Mouse (Mus musculus) lung, postnatal 0 days (tissue): ENCODE data around the gene Fcer1g. TPM values are rescaled to one million over a fixed set of nuclear protein-coding genes. Genes with fewer than 3 reads are reported as not detected.
A peak's percentile ranks its signal among the peaks of the same experiment; 100 is the strongest.

ENCODE experiments used
- ATAC-seq: fragments of 200-750 bp; cut with Nextera tagmentation; 2 replicates; pipeline ENCODE4 v1.8.0; 2017; ENCODE audit warnings: moderate library complexity
- DNase-seq: peaks from one replicate; pipeline ENCODE4 v3.0.0-alpha.2; 2016; ENCODE audit warnings: low spot score
- H3K27ac ChIP-seq: fragments of 300-500 bp; sonication (generic); 2 replicates; pipeline ENCODE4 v1.5.1; 2014; ENCODE audit warnings: antibody characterized with exemption, mild to moderate bottlenecking, low read length, mixed read lengths
- H3K27me3 ChIP-seq: fragments of 300-500 bp; sonication (generic); replicated peaks from 2 replicates; pipeline ENCODE4 v1.6.1; 2014; ENCODE audit warnings: low read length, mixed read lengths; ENCODE audit not compliant: insufficient read depth
- H3K36me3 ChIP-seq: fragments of 300-500 bp; sonication (generic); 2 replicates; pipeline ENCODE4 v1.6.1; 2014; ENCODE audit warnings: low read length, mixed read lengths; ENCODE audit not compliant: insufficient read depth
- H3K4me1 ChIP-seq: fragments of 300-500 bp; sonication (generic); 2 replicates; pipeline ENCODE4 v1.6.1; 2014; ENCODE audit warnings: antibody characterized with exemption, low read depth, low read length, mixed read lengths; ENCODE audit not compliant: insufficient read depth
- H3K4me2 ChIP-seq: fragments of 300-500 bp; sonication (generic); replicated peaks from 2 replicates; pipeline ENCODE4 v1.6.1; 2014; ENCODE audit warnings: low read depth, mild to moderate bottlenecking, low read length, moderate library complexity, mixed read lengths
- H3K4me3 ChIP-seq: fragments of 300-500 bp; sonication (generic); 2 replicates; pipeline ENCODE4 v1.5.1; 2014; ENCODE audit warnings: low read depth, low read length
- H3K9ac ChIP-seq: fragments of 300-500 bp; sonication (generic); replicated peaks from 2 replicates; pipeline ENCODE4 v1.6.1; 2014; ENCODE audit warnings: low read depth, mild to moderate bottlenecking
- H3K9me3 ChIP-seq: fragments of 300-500 bp; sonication (generic); 2 replicates; pipeline ENCODE4 v1.6.1; 2016; ENCODE audit warnings: low read length, mixed read lengths
- CTCF ChIP-seq: IDR thresholded peaks from 2 replicates; pipeline ENCODE4 v1.5.1; 2016; ENCODE audit warnings: antibody characterized with exemption, mild to moderate bottlenecking
- EP300 ChIP-seq: IDR thresholded peaks from 2 replicates; pipeline ENCODE4 v1.6.1; 2016; ENCODE audit warnings: antibody characterized with exemption, mild to moderate bottlenecking, control low read depth
- WGBS: fragments of 180-500 bp; shearing (Covaris S2); extraction: QIAGEN DNeasy Blood & Tissue Kit; methylation state at CpG from one replicate; pipeline ENCODE4 v1.1.7; 2014; 5-methylcytosine and 5-hydroxymethylcytosine counted together
- polyA plus RNA-seq: library from polyadenylated mRNA; unstranded; fragments of >200 nt; fragmentation: Nextera tagmentation; extraction: Ambion mirVana; gene quantifications from 2 replicates; pipeline ENCODE4 v1.2.1, GENCODE M21; 2015

Fcer1g gene
- polyA plus RNA-seq, 1 experiment from 2014 or later = 130 TPM

DNA sequence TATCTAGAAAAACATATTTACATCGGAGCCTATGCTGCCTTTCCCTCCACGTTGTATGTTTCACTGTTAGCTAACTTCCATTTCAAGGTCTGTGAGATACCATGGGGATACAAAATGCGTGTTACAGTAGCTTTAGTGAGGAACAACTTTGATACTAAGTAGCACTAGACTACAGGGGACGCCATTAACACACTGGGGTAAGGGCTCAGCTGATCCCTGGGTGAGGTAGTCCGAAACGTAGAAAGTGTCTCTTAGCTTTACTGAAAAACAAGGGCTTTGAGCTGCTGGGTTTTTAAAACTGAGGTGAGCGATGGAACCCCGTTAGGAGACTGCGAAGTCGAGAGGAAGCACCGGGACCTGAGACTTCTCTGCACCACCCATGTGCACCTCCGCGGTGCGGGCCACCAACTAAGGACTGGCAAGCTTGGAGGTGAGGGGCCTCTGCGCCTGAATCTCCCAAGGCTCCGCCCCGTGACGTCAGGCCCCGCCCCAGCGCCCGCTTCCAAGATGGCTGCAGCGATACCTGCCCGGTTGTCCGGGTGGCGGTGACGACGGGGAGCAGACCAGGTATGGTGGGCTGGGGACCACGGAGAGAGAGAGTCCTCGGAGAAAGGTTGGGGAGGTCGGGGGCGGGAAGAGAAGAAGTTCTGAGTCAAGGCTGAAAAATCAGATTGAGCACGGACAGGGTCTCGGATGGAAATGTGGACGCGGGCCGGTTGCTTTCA lies 35.8 kb upstream of the Fcer1g start, which contains the start of gene B4galt3:
TSS of gene B4galt3 (plus strand) at position 481 of the 725 bp plus-strand sequence.
- peak within 1 kb of the TSS; percentile 71 for H3K9ac ChIP-seq
- 4% methylated on average over 36 of the region's 36 CpGs for WGBS
- H3K36me3 ChIP-seq = peaks cover 15% of the 10 kb centered on the region; the same call in 1 of the 2 replicates
- no peaks in the 10 kb centered on the region for H3K9me3 ChIP-seq
- H3K4me1 ChIP-seq = peaks cover 7% of the 10 kb centered on the region; the same call in 1 of the 2 replicates
- DNase-seq = peak; percentile 93
- peak within 1 kb of the TSS; percentile 87 for H3K4me2 ChIP-seq
- TF ChIP-seq CTCF (no peak; the same call in 1 of the 2 replicates), EP300 (0 out of 2 replicates have a peak, but pooled peaks have one; percentile 18)
- no peaks in the 10 kb centered on the region for H3K27me3 ChIP-seq
- peak within 1 kb of the TSS; percentile 91 for H3K27ac ChIP-seq
- peak; percentile 94 for ATAC-seq
- H3K4me3 ChIP-seq = peak within 1 kb of the TSS; percentile 84

DNA sequence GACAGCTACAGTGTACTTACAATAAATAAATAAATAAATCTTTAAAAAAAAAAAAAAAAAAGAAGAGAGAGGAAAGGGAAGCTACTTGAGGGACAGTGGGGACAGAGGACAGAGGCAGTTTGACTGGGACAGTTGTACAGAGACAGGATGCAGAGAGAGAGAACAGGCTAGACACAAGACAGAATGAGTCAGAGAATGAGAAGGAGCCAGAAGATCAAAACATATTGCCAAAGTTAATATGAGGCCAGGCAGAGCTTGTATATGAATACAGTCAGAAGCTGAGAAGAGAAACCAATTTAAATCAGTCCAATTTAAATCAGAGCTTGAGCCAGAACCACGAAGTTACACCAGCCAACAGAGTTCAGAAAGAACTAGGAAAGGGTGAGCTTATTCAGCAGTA lies 34.2 kb upstream of the Fcer1g start:
- TF ChIP-seq CTCF (no peak), EP300 (no peak)
- 63% methylated on average over 1 of the region's 1 CpGs for WGBS
- no peak overlapping the region for H3K4me2 ChIP-seq
- H3K27me3 ChIP-seq = no peaks in the 10 kb centered on the region
- H3K9ac ChIP-seq = no peak overlapping the region
- DNase-seq = no peak
- ATAC-seq = no peak
- no peak overlapping the region for H3K4me3 ChIP-seq
- peaks cover 7% of the 10 kb centered on the region; the same call in 1 of the 2 replicates for H3K4me1 ChIP-seq
- no peaks in the 10 kb centered on the region for H3K9me3 ChIP-seq
- H3K27ac ChIP-seq = no peak overlapping the region
- H3K36me3 ChIP-seq = 0 out of 2 replicates have a peak, but pooled peaks cover 4% of the 10 kb centered on the region

DNA sequence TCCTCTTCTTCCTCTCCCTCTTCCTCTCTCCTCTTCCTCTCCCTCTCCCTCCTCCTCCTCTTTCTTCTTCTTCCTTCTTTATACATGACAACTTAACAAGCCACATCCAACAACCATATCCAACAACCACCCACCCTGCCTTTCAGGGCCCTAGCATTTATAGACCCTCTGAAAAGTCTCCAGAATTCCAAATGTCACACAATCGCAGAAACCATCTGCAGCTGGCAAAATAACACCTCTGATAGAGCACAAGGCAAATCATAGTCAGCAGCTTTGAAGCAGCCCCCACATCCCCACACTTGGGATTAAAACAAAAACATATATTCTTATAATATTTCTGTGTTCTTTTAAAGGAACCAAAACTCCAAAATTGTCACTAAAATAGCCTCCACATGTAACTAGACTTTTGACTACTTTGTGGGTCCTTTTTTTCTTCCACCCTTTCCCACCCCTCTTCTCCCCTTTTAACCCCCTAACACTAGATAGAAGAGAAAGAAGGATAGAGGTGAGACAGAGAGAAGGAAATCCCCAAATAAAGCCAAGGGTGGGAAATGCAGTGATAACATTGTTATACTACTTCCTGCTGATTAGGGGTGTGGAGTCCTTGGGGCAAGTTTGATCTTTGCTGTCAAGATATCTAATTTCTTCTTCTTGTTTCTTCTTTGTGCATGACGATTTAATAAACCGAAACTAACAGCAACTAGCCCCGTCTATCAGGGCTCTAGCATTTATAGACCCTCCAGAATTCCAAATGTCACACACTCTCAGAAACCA lies 32.0 kb upstream of the Fcer1g start:
- H3K36me3 ChIP-seq = no peaks in the 10 kb centered on the region
- H3K4me3 ChIP-seq = no peak overlapping the region
- no peak overlapping the region for H3K27ac ChIP-seq

DNA sequence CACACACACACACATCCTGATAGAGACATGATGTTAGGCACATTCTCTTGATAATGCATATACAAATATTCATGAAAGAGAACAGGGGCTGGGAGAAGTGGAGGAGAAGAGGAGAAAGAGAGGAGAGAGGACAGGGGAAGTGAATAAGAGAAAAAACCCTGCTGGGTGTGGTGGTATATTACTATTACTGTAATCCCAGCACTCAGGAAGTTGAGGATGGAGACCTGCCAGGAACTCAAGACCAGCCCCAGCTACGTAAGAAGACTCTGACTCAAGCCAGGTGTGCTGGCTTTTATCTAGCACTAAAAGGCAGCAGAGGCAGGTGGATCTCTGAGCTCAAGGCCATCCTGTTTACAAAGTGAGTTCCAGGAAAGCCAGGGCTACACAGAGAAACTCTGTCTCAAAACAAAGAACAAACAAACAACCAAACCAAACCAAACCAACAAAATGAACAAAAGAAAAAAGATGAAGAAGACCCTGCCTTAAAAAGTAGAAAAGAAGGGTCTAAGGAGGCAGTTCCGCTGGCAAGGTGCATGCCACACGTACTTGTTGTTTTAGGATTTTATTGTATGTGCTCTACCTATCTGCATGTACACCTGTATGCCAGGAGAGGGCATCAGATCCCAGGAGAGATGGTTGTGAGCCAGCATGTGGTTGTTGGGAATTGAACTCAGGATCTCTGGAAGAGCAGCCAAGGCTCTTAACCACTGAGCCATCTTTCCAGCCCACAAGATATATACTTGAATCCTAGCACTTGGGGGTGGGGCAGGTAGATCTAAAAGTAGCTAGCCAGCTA lies 29.7 kb upstream of the Fcer1g start:
- no peaks in the 10 kb centered on the region for H3K9me3 ChIP-seq
- peak overlapping the region; percentile 72 for H3K27ac ChIP-seq
- H3K9ac ChIP-seq = no peak overlapping the region
- no peak overlapping the region for H3K4me2 ChIP-seq
- peak; percentile 67 for DNase-seq
- H3K4me3 ChIP-seq = no peak overlapping the region
- H3K27me3 ChIP-seq = no peaks in the 10 kb centered on the region
- 62% methylated on average over 3 of the region's 3 CpGs for WGBS
- peaks cover 7% of the 10 kb centered on the region; the same call in 1 of the 2 replicates for H3K4me1 ChIP-seq
- no peaks in the 10 kb centered on the region for H3K36me3 ChIP-seq
- TF ChIP-seq CTCF = peak; percentile 54
- TF ChIP-seq EP300 = 0 out of 2 replicates have a peak, but pooled peaks have one; percentile 25
- peak; percentile 5; the same call in 1 of the 2 replicates for ATAC-seq

More for the DNA sequence above, 32.0 kb upstream of the Fcer1g start:
- H3K9me3 ChIP-seq = no peaks in the 10 kb centered on the region
- ATAC-seq (no peak), DNase-seq (no peak)
- no peak overlapping the region for H3K9ac ChIP-seq
- 43% methylated on average over 4 of the region's 4 CpGs for WGBS
- H3K27me3 ChIP-seq = no peaks in the 10 kb centered on the region
- TF ChIP-seq CTCF (no peak), EP300 (no peak)
- H3K4me2 ChIP-seq = no peak overlapping the region
- peaks cover 10% of the 10 kb centered on the region; the same call in 1 of the 2 replicates for H3K4me1 ChIP-seq

DNA sequence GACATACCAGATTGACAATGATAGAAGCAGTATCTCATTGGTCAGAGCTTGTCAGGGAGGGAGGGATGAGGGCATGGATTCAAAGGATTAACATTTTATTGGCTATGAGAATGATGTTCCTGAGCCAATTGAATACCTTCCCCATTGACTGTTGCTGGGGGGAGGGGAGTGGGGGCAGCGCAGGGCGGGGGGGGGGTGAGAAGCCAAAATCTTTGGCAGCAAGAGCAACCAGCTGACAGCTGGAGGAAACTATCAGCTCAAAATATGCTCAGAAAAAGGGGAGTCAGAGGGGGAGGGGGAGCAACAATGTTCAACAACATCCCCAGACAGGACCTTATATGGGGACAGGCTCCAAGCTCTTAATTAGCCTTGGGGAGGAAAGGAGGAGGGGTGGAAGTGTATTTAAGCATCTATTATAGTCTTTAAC lies 29.0 kb upstream of the Fcer1g start:
- ATAC-seq (peak; percentile 90), DNase-seq (peak; percentile 94)
- H3K4me3 ChIP-seq = no peak overlapping the region
- TF ChIP-seq CTCF (no peak), EP300 (no peak)
- 0% methylated on average over 1 of the region's 2 CpGs for WGBS
- H3K9me3 ChIP-seq = no peaks in the 10 kb centered on the region
- H3K27me3 ChIP-seq = no peaks in the 10 kb centered on the region
- peak overlapping the region; percentile 36; the same call in 1 of the 2 replicates for H3K4me2 ChIP-seq
- no peak overlapping the region for H3K9ac ChIP-seq
- H3K27ac ChIP-seq = peak overlapping the region; percentile 72
- H3K36me3 ChIP-seq = no peaks in the 10 kb centered on the region
- peaks cover 7% of the 10 kb centered on the region; the same call in 1 of the 2 replicates for H3K4me1 ChIP-seq
